11 mouse cellular contexts compared by ENCODE assay signal in genomic region chr2:29849841-29850480, GRCm38 (mm10). TPM values are rescaled to one million over a fixed set of nuclear protein-coding genes. Genes with fewer than 3 reads are reported as not detected.
DNase-seq lines count a peak whose midpoint lies in the region; ATAC-seq lines count a peak whose summit lies in the region.
"Had no signal": no experiment of that assay in that cellular context is flagged by ENCODE, and none has a peak within 500 bp of the region (broad histone marks: within the 10 kb centered on the region; RNA-seq: fewer than 3 reads in every experiment).

No protein-coding gene starts in this region.

- H3K36me3 ChIP-seq in limb, embryonic 13.5 days: no peaks in the 10 kb centered on the region
- 0 out of 2 replicates have a peak, but pooled peaks cover 3% of the 10 kb centered on the region for H3K36me3 ChIP-seq in limb, embryonic 10.5 days

- no peak for DNase-seq in limb, embryonic 10.5 days (ENCODE audit: low spot score)
- DNase-seq in 416B (ENCODE audit: low read depth): peak; percentile 78
- peak; percentile 56 for DNase-seq in CD4-positive helper T cell, adult 2 months (ENCODE audit: low read depth, low spot score)
- peak; percentile 60 for DNase-seq in induced T-regulatory cell, adult 2 months (ENCODE audit: low read depth)
- no peak for DNase-seq in natural killer cell, adult 2 months (ENCODE audit: low spot score in 2 of 2)
- DNase-seq in gastrocnemius, postnatal 10 days: no peak
- DNase-seq: cerebellum, postnatal 36 days; kidney, postnatal 14 days; lung, postnatal 14 days had no signal

- no peak overlapping the region for H3K27ac ChIP-seq in limb, embryonic 13.5 days
- no peak overlapping the region for H3K27ac ChIP-seq in limb, embryonic 10.5 days

- H3K9ac ChIP-seq in limb, embryonic 13.5 days: 0 out of 2 replicates have a peak overlapping the region, but pooled peaks have one; percentile 25

- H3K27me3 ChIP-seq in limb, embryonic 13.5 days: peaks cover 44% of the 10 kb centered on the region
- H3K27me3 ChIP-seq in limb, embryonic 10.5 days (ENCODE audit: low read depth, poor library complexity, severe bottlenecking): peaks cover 48% of the 10 kb centered on the region

- no peak for ATAC-seq in limb, embryonic 13.5 days (ENCODE audit: low FRiP score, low read depth)

- 50% methylated on average over 5 of the region's 5 CpGs for WGBS in limb, embryonic 13.5 days
- WGBS in limb, embryonic 10.5 days: 63% methylated on average over 5 of the region's 5 CpGs

- H3K4me2 ChIP-seq in limb, embryonic 13.5 days (replicated peaks): no peak overlapping the region
- H3K4me2 ChIP-seq: heart, embryonic 11.5 days had no signal

- no peak overlapping the region for H3K4me3 ChIP-seq in limb, embryonic 13.5 days
- no peak overlapping the region for H3K4me3 ChIP-seq in limb, embryonic 10.5 days

- peaks cover 12% of the 10 kb centered on the region for H3K4me1 ChIP-seq in limb, embryonic 13.5 days
- peaks cover 20% of the 10 kb centered on the region for H3K4me1 ChIP-seq in limb, embryonic 10.5 days

- H3K9me3 ChIP-seq in limb, embryonic 13.5 days: no peaks in the 10 kb centered on the region
- no peaks in the 10 kb centered on the region for H3K9me3 ChIP-seq in limb, embryonic 10.5 days (replicated peaks)

RNA-seq across cellular contexts. Expression of gene Cercam, which starts 19.0 kb away (rescaled TPM):
- polyA plus RNA-seq in limb, embryonic 13.5 days (2015; fragmentation: Nextera tagmentation; extraction: Ambion mirVana): 28.8 and 33.4 TPM in 2 replicates
- polyA plus RNA-seq in limb, embryonic 10.5 days (2016; fragmentation: Nextera tagmentation; extraction: Ambion mirVana): 8.9 and 11.4 TPM in 2 replicates
- total RNA-seq in gastrocnemius, postnatal 10 days (2021): 10 to 100 TPM; 28.3 to 39.0 TPM

RNA-seq across cellular contexts. Expression of gene Urm1, which starts 30.1 kb away (rescaled TPM):
- polyA plus RNA-seq in limb, embryonic 13.5 days (2015; fragmentation: Nextera tagmentation; extraction: Ambion mirVana): 24.3 and 27.2 TPM in 2 replicates
- 20.4 and 25.1 TPM in 2 replicates for polyA plus RNA-seq in limb, embryonic 10.5 days (2016; fragmentation: Nextera tagmentation; extraction: Ambion mirVana)
- 10 to 100 TPM; 25.4 to 28.6 TPM for total RNA-seq in gastrocnemius, postnatal 10 days (2021)

RNA-seq across cellular contexts. Expression of gene Odf2, which starts 39.1 kb away (rescaled TPM):
- polyA plus RNA-seq in limb, embryonic 13.5 days (2015; fragmentation: Nextera tagmentation; extraction: Ambion mirVana): 64.4 and 68.9 TPM in 2 replicates
- polyA plus RNA-seq in limb, embryonic 10.5 days (2016; fragmentation: Nextera tagmentation; extraction: Ambion mirVana): 101 and 105 TPM in 2 replicates
- total RNA-seq in gastrocnemius, postnatal 10 days (2021): 10 to 100 TPM; 21.3 to 29.7 TPM

RNA-seq across cellular contexts. Expression of gene Slc27a4, which starts 47.5 kb away (rescaled TPM):
- polyA plus RNA-seq in limb, embryonic 13.5 days (2015; fragmentation: Nextera tagmentation; extraction: Ambion mirVana): 14.8 and 15.6 TPM in 2 replicates
- 8.5 and 9.8 TPM in 2 replicates for polyA plus RNA-seq in limb, embryonic 10.5 days (2016; fragmentation: Nextera tagmentation; extraction: Ambion mirVana)
- total RNA-seq in gastrocnemius, postnatal 10 days (2021): 10 to 100 TPM; 10.6 to 11.2 TPM

Comparison
In these comparisons a context has a peak if more than half of its experiments do, and no peak if none do; other contexts are left out.
1. DNase-seq: peak in 416B (single experiment), CD4-positive helper T cell, adult 2 months (single experiment) and induced T-regulatory cell, adult 2 months (single experiment); none in limb, embryonic 10.5 days (single experiment), natural killer cell, adult 2 months (0 of 2) and gastrocnemius, postnatal 10 days (single experiment).